Mouse (Mus musculus): ENCODE data around the gene Cadps.
A peak's percentile ranks its signal among the peaks of the same experiment; 100 is the strongest.

Gene Cadps

DNA sequence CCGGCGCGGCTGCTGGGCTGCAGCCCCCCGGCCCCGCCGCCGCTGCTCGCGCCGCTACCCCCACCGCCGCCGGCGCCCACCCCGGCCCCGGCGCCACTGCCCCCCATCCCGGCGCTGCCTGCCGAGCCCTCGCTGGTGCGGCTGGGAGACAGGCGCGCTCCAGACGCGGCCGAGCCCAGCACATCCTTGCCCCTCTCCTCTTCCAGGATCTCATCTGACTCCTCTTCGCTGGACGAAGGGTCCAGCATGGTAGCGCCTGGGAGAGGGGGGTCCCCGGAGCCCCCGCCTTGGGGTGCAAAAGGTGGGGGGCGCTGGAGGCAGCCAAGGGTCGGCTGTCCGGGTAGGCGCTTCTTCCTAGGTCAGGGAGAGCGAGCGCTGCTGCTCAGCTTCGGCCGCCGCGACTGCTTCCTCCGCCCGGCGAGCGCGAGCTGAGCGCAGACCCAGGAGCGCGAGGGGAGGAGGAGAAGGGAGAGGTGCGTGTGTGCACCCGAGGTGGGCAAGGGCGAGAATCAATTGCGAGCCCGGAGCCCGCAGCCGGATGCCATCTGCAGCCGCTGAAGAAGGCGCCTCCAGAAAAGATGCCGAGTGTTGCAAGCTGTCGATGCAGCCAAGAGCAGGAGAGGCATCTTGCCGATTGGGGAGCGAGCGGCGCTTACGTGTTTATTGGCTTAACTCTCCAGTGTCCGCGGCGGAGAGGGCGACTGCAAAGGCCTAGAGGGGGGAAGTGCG, at the start of gene Cadps:
Gene Cadps, minus strand, starts transcription at position 589 of the 729 bp plus-strand sequence.
- no peak for DNase-seq (ENCODE audit: low read depth)

- no peak for DNase-seq (ENCODE audit: low read depth)
These were observed 46.7 kb upstream of the Cadps start for GRCm38 (mm10) chr14:12869605-12870004.

GRCm38 (mm10) chr14:12865258-12865657, 42.4 kb upstream of the Cadps start:
- no peak for DNase-seq (ENCODE audit: low read depth)

DNA sequence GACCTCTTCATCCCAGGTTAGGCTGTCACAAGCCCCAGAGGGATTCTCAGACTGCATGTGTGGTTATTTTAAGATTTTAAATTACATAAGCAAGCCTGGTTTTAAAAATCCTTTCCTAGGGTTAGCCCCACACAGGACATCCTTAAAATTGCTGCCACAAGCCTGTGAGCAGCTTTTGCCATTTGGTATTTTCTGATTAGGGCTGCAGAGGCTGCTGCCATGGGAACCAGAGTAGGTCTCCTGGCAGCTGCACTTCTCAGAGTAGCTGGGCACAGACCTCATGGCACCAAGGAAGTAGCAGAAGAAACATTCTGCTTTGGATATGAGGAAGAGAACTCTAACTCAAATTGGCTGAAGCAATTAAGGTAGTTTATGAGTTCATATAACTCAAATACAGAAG, 21.0 kb upstream of the Cadps start:
- DNase-seq (ENCODE audit: low read depth): no peak

DNA sequence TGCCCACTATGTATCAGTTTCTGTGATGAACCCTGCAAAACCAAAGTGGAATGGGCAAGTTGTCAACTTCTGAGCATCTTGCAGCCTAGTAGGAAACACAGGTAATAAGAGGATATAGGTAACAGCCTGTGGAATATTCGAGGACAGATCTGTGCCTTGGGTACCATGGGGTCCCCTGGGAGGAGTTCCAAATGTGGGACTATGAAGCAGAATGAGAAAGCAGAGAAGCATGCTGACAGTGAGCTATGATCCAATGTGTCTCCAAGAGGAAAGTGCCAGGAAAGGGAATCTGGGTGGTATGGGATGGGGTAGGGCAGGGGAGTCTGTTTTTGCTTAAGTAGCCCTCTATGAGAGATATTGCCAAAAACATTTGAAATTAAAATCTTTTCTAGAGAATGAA, 16.6 kb upstream of the Cadps start:
- no peak for DNase-seq (ENCODE audit: low read depth)

DNA sequence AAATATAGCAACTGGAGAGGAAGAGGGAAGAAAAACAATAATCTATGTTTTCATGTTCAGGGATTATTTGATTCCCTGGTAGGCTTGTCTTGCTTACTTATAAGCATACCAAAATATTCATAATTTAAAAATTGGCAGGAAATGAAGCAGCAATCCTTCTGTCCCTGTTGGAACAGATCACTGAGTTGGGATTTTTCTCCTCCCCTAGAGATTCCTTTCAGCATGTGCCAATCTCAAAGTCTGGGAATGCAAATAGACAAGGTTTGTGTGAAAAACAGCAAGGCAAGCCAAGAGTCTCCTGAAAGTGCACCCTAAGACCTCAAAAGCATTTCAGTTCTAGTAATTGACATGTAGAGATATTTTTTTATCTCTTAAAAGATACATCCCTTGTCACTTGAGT, 16.1 kb upstream of the Cadps start:
- DNase-seq (ENCODE audit: low read depth): no peak

DNA sequence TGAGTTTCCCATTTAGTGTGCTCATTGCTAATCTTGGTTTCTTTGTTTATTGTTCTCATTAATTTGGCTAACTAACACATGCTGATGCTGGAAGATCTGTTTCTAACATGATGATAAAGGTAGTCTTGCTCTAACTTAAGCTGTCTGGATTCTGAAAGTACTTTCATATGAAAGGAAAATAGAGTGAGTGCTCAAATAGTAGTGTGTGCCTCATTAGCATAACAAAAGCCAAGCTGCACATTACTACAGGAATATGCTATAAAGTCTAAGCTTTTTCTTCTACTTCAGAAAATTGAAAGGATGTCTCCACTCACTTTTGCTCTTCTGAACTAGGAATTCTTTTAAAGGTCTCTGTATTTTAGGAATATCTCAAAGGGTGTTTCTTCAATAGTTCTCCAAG, 15.4 kb upstream of the Cadps start:
- no peak for DNase-seq (ENCODE audit: low read depth)

DNA sequence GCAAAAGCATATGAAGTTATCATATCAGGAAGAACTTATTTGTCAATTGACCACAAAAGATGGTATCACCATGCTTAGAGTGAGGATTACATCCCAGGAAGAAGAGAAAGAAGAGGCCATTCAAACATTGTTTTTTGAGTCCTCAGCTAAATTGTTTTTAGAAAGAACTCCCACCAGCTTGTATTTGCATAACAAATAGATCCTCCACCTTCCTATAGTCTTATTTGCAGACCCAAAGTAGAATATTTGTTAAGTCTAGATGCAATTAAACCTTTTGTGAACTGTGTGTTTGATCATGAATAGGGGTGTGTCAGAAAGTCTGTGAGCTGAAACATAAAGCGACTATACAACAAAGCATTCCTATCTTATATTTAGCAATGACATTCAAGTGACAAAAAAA, 15.0 kb upstream of the Cadps start:
- DNase-seq (ENCODE audit: low read depth): no peak

DNA sequence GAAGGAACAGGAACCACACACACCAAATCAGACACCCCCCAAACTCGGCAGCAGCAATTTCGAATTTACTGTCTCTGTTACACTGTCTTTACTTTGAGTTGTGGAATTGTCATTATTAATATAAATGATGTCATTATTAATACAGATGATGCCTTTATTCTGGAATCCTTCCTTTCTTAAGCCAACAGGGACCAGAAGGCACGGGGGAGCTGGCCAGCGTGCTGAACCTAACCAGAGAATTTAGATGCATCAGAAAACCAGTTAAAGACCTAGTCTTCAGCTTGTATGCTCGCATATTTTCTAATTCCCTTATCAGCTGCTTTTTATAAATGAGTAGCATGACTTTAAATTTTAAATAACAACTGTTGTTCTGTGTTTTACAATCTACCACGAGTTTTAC, 902 bp upstream of the Cadps start:
- peak; percentile 8 for DNase-seq (ENCODE audit: low read depth)

GRCm38 (mm10) chr14:12821831-12822490, 918 bp downstream of the Cadps start:
- peak; percentile 2 for DNase-seq (ENCODE audit: low read depth)

DNA sequence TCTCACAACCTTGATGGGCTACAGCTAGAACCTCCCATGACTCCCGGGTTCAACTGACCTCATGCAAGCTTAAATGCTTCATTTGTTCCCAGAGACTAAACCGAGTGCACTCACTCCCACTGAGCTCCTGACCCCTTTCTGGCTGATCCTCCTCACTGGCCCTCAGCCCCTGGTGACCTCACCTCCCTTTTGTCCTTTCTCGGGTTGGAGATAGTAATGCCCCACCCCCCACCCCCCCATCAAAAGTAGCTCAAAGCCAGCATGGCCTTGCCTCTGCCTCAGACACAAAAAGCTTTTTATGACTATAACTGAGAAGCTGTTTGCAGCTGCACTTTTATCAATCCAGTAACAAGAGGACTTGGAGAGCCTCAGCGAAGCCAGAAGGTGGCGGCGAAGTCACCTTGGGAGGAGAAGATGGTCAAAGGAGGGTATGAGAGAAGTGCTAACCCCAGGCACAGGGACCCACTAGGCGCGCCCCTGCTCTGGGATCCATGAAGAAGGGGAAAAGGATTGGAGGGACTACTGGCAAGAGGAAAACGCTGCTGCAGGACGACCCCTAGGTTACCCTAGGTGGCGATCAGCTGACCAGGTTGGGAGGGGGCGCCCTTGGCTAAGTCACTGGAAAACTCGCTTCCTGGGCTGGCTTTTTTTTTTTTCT, 1.6 kb downstream of the Cadps start:
- no peak for DNase-seq (ENCODE audit: low read depth)

DNA sequence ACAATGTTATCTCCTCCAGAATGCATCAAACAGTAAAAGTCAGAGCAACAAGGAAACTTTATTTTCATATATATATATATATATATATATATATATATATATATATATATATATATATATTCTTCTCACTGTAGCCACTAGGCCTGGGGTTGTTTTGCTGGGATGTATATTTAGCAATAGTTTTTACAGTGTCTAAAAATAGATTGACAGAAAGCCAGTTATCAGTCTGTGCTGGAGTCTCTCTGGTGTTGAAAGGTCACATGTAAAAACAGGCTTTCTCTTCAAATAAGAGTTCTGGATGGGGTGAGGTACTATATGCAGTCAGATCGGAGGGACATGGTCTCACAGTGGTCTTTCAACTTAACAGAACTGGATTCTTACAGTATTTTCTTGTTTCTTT, 2.7 kb downstream of the Cadps start:
- no peak for DNase-seq (ENCODE audit: low read depth)

GRCm38 (mm10) chr14:12818442-12818841, 4.4 kb downstream of the Cadps start:
- no peak for DNase-seq (ENCODE audit: low read depth)

- DNase-seq (ENCODE audit: low read depth): no peak
These were observed 10.8 kb downstream of the Cadps start for GRCm38 (mm10) chr14:12812072-12812471.

GRCm38 (mm10) chr14:12802995-12803394, 19.9 kb downstream of the Cadps start:
- DNase-seq (ENCODE audit: low read depth): no peak

DNA sequence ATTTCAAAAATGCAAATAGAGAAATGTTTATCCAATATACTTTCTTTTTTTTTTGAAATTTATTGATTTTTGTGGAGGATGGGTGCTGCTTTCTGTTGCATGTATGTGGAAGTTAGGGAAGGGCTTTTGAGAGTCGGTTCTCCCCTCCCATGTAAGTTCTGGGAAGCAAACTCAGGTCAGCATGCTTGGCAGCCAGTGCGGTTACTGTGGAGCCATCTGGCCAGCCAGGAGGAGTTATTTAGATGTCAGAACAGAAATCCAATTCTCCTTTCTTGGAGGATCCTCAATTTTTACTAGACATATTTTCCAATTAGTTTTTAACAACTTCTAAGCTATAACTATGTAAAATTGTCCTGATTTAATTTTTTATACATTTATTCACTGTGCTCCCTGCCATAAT, 21.8 kb downstream of the Cadps start:
- DNase-seq (ENCODE audit: low read depth): no peak

DNA sequence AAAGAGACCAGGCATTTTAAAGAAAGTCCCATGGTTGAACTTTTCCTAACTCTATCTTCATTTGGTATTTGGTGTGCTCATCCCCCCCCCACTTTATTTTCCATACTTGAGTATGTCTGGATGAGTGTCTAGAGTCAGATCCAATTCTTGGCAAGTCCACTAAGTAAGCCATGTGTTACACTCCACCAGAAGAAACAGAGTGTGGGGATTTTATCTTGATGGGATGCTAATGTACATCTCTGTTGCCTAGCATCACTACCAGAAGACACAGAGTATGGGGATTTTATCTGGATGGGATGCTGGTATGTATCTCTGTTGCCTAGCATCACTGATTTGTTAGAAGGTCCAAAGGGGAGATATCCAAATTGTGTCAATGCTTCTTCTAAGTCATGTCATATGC, 24.0 kb downstream of the Cadps start:
- no peak for DNase-seq (ENCODE audit: low read depth)

GRCm38 (mm10) chr14:12784296-12784695, 38.6 kb downstream of the Cadps start:
- no peak for DNase-seq (ENCODE audit: low read depth)

DNA sequence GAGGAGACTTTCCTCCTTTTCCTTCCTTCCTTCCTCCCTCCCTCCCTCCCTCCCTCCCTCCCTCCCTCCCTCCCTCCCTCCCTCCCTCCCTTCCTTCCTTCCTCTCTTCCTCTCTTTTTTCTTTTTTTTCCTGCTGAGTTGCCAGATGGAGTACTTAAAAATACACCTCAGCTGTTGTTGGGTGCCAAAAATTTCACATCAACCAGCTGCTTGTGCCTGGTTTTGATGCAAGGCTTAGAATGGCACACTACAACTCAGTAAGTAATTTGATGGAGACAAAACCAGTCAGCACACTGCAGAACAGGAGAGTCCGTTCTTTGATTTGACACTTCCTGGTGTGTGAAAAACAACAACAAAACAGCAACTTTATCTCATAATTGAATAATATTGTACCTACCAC, 42.9 kb downstream of the Cadps start:
- DNase-seq (ENCODE audit: low read depth): no peak

DNA sequence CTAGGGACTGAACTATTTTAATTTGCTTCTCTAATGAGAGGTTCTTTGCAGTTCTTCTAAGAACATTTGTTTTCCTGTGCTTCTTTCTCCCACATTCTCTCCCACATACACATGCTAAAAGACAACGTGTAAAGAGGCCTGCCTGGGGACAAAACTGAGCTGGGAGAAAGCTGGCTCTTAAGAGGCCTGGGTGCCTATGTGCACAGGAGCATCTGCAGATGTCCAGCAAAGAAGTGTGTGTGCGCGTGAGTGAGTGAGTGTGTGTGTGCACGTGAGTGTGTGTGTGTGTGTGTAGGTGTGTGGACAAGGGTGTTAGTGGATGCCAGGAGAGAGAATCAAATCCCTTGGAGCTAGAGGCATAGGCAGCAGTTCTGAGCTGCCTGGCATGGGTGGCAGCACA, 44.9 kb downstream of the Cadps start:
- no peak for DNase-seq (ENCODE audit: low read depth)

DNA sequence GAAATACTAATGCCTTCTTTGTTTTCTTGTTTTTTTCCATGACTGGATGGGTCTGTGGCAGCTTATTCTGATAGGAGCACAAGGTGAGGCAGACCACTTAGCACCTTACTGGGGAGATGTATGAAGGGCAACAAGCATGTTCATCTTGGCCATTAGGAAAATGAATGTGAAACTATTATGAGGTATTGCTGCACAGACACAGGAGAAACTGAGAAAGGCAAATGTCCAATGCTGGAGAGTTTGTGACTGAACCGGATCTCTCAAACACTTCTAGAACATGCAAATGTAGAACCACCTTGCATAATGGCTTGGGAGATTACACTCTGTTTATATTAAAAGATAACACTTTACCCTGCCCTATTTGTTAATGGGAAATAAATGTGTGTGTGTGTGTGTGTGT, 54.0 kb downstream of the Cadps start:
- no peak for DNase-seq (ENCODE audit: low read depth)

DNA sequence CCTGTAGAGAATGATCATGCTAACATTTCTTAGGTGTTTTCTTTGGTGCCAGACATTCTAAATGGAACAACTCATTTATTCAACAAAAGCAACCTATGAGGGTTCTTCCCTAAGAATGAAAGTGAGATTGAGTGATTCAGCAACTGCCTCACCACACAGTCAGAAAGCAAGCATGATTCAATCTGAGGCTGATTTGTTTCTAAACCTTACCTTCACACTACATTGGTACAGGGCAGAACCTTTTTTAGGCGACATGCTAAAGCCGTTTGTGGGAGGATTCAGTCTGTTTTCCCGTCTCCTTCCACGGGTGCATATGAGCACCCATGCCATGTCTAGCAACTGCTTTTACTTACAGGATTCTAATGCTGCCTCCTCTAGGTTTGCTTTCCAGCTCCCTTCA, 69.6 kb downstream of the Cadps start:
- DNase-seq (ENCODE audit: low read depth): no peak

- no peak for DNase-seq (ENCODE audit: low read depth)
These were observed 71.1 kb downstream of the Cadps start for GRCm38 (mm10) chr14:12751821-12752220.
